ENCODE assay signal across 28 mouse cellular contexts in genomic region chr8:12907730-12908129, GRCm38 (mm10). TPM values are rescaled to one million over a fixed set of nuclear protein-coding genes. Genes with fewer than 3 reads are reported as not detected.
A peak's percentile ranks its signal among the peaks of the same experiment; 100 is the strongest.
DNase-seq lines count a peak whose midpoint lies in the region; ATAC-seq lines count a peak whose summit lies in the region.
"Had no signal": no experiment of that assay in that cellular context is flagged by ENCODE, and none has a peak within 500 bp of the region (broad histone marks: within the 10 kb centered on the region; RNA-seq: fewer than 3 reads in every experiment).

No protein-coding gene starts in this region.

- H3K4me3 ChIP-seq in heart, embryonic 12.5 days, result no peak overlapping the region
- H3K4me3 ChIP-seq in brown adipose tissue, adult 24 weeks (ENCODE audit: insufficient read depth, low read depth, low read length), result no peak overlapping the region
- H3K4me3 ChIP-seq: embryonic facial prominence, embryonic 12.5 days; embryonic facial prominence, embryonic 15.5 days; erythroblast, embryonic 14.5 days; forebrain, embryonic 12.5 days; forebrain, embryonic 15.5 days; heart, embryonic 13.5 days; hindbrain, embryonic 10.5 days; hindbrain, embryonic 13.5 days; intestine, embryonic 15.5 days had no signal

- intact Hi-C loops in heart, postnatal 14 days (cut with DNase I), result no loop called here
- intact Hi-C loops in heart, postnatal 25 days (cut with DNase I), result no loop called here

- H3K27ac ChIP-seq in heart, embryonic 12.5 days (ENCODE audit: poor library complexity, severe bottlenecking), result no peak overlapping the region
- peak overlapping the region; percentile 98 for H3K27ac ChIP-seq in brown adipose tissue, adult 24 weeks (replicated peaks; ENCODE audit: low read depth, low read length)
- H3K27ac ChIP-seq: embryonic facial prominence, embryonic 12.5 days; embryonic facial prominence, embryonic 15.5 days; forebrain, embryonic 12.5 days; forebrain, embryonic 15.5 days; heart, embryonic 13.5 days; hindbrain, embryonic 13.5 days; intestine, embryonic 15.5 days had no signal

- WGBS in heart, embryonic 12.5 days, result 72% methylated on average over 4 of the region's 4 CpGs

- H3K4me1 ChIP-seq in heart, embryonic 12.5 days (replicated peaks), result peaks cover 12% of the 10 kb centered on the region
- H3K4me1 ChIP-seq in brown adipose tissue, adult 24 weeks (ENCODE audit: control insufficient read depth, insufficient read depth, insufficient read length, low read length), result peaks cover 46% of the 10 kb centered on the region
- H3K4me1 ChIP-seq: forebrain, embryonic 15.5 days had no signal

- no peak for ATAC-seq in heart, embryonic 12.5 days (ENCODE audit: insufficient number of reproducible peaks, low FRiP score)
- ATAC-seq: forebrain, embryonic 15.5 days; hindbrain, embryonic 16.5 days; intestine, embryonic 15.5 days; Patski had no signal

- H3K9ac ChIP-seq in heart, embryonic 12.5 days, result no peak overlapping the region
- H3K9ac ChIP-seq: embryonic facial prominence, embryonic 12.5 days; embryonic facial prominence, embryonic 15.5 days; forebrain, embryonic 12.5 days; forebrain, embryonic 15.5 days; heart, embryonic 13.5 days; hindbrain, embryonic 13.5 days; intestine, embryonic 15.5 days had no signal

- no peaks in the 10 kb centered on the region for H3K36me3 ChIP-seq in heart, embryonic 12.5 days
- H3K36me3 ChIP-seq: embryonic facial prominence, embryonic 12.5 days; embryonic facial prominence, embryonic 15.5 days; forebrain, embryonic 12.5 days; forebrain, embryonic 15.5 days; G1E; heart, embryonic 13.5 days; hindbrain, embryonic 10.5 days; intestine, embryonic 15.5 days had no signal

- no peak overlapping the region for H3K4me2 ChIP-seq in heart, embryonic 12.5 days
- H3K4me2 ChIP-seq: embryonic facial prominence, embryonic 12.5 days; embryonic facial prominence, embryonic 15.5 days; forebrain, embryonic 12.5 days; forebrain, embryonic 15.5 days; heart, embryonic 13.5 days; hindbrain, embryonic 13.5 days; intestine, embryonic 15.5 days had no signal

- no peaks in the 10 kb centered on the region for H3K27me3 ChIP-seq in heart, embryonic 12.5 days (replicated peaks)
- H3K27me3 ChIP-seq: embryonic facial prominence, embryonic 12.5 days; embryonic facial prominence, embryonic 15.5 days; forebrain, embryonic 12.5 days; forebrain, embryonic 15.5 days; heart, embryonic 13.5 days; hindbrain, embryonic 13.5 days; intestine, embryonic 15.5 days; Patski had no signal

- H3K9me3 ChIP-seq in heart, embryonic 12.5 days (replicated peaks), result no peaks in the 10 kb centered on the region
- H3K9me3 ChIP-seq: embryonic facial prominence, embryonic 12.5 days; embryonic facial prominence, embryonic 15.5 days; forebrain, embryonic 12.5 days; forebrain, embryonic 15.5 days; G1E; heart, embryonic 13.5 days; hindbrain, embryonic 10.5 days; hindbrain, embryonic 13.5 days; intestine, embryonic 15.5 days had no signal

- DNase-seq in heart, adult 11 months, result peak; percentile 99
- peak; percentile 74 for DNase-seq in heart, adult 8-10 months (ENCODE audit: low spot score)
- DNase-seq in heart, postnatal 14 days, result no peak
- peak; percentile 47 for DNase-seq in heart, postnatal 25 days (ENCODE audit: low spot score)
- no peak for DNase-seq in layer of hippocampus, postnatal 14 days (ENCODE audit: low spot score in 2 of 2)
- DNase-seq: adrenal gland, postnatal 10 days; adrenal gland, postnatal 36 days; B cell, adult 2 months; cerebellum, adult 11 months; cerebellum, adult 2 months; cerebellum, postnatal 25 days; gastrocnemius, postnatal 10 days; kidney, adult 11 months had no signal

RNA-seq across cellular contexts. Expression of gene Mcf2l, which starts 34.1 kb away (rescaled TPM):
- 11.4 and 11.5 TPM in 2 replicates for polyA plus RNA-seq in heart, embryonic 12.5 days (2016; fragmentation: Nextera tagmentation; extraction: Ambion mirVana)
- 10 to 100 TPM; 55.6 to 85.0 (median 65.1) TPM for total RNA-seq in heart, adult 8-10 months (2022)
- total RNA-seq in heart, postnatal 14 days (2021), result 100 to 1,000 TPM; 104 to 109 TPM
- 7.2 and 10.0 TPM in 2 replicates for polyA plus RNA-seq in brown adipose tissue, adult 24 weeks (2012; ENCODE audit: insufficient read depth, insufficient read length, missing spikeins)
- total RNA-seq in heart, postnatal 25 days (2021), result 10 to 100 TPM; 44.7 to 69.4 TPM
- 100 to 1,000 TPM; 242 to 256 TPM for total RNA-seq in layer of hippocampus, postnatal 14 days (2021)
- total RNA-seq: CH12.LX had no signal
- polyA plus RNA-seq: G1E had no signal

Comparison
In these comparisons a context has a peak if more than half of its experiments do, and no peak if none do; other contexts are left out.
1. DNase-seq: peak in heart, adult 11 months (single experiment), heart, adult 8-10 months (single experiment) and heart, postnatal 25 days (single experiment); none in heart, postnatal 14 days (0 of 2) and layer of hippocampus, postnatal 14 days (0 of 2).